In the genomic region with DNA sequence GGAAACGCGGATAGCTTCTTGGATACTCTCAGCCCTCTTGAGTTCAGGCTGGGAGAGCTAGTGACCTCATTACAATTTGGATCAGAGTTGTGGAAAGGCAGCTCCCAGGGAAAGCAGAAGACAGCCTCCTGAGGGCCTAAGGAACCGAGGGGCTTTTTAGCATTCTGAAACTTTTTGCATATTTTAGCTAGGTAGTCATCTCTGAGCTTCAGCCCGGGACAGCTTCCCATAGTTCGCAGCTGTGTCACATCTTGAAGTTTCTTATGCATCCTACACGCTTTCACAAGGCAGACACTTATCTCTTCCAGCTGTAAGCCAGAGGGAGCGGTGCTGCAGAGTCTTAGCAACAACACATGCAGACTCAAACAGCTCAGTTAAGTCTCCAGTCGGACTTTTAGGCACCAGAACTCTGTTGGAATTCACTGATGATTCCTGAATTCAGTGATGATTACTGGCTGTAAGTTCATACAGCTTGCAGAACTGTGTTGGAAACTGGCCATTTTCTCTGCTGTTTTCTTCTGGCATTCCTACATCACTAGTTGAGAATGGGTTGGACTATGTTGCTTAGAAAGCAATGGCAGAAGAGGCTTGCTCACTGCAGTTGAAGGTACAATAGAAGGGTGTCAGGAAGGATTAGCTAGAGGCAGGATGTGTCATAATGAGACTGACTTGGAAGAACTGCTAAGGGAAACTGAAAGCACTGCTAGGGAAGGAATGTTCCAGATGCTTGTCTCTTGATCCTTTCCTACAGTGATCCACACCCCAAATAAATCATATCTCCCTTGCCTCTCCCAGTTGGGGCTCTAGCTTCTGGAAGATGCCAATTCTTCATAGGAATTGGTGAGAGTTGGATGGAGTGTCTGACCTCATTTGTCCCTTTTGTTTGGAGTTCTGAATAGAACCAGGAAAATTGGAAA, we compare ENCODE assay signal across 9 mouse cellular contexts.
DNase-seq lines count a peak whose midpoint lies in the region; ATAC-seq lines count a peak whose summit lies in the region.
"Had no signal": no experiment of that assay in that cellular context is flagged by ENCODE, and none has a peak within 500 bp of the region (broad histone marks: within the 10 kb centered on the region; RNA-seq: fewer than 3 reads in every experiment).

No protein-coding gene starts in this region.

- no peak overlapping the region for H3K4me3 ChIP-seq in heart, embryonic 10.5 days
- no peak overlapping the region for H3K4me3 ChIP-seq in heart, embryonic 12.5 days
- no peak overlapping the region for H3K4me3 ChIP-seq in lung, embryonic 16.5 days (ENCODE audit: low read length)
- H3K4me3 ChIP-seq: hindbrain, embryonic 13.5 days had no signal

- H3K36me3 ChIP-seq in heart, embryonic 10.5 days = no peaks in the 10 kb centered on the region
- no peaks in the 10 kb centered on the region for H3K36me3 ChIP-seq in heart, embryonic 12.5 days
- no peaks in the 10 kb centered on the region for H3K36me3 ChIP-seq in lung, embryonic 16.5 days (ENCODE audit: control insufficient read depth, insufficient read depth, low read length)
- H3K36me3 ChIP-seq: hindbrain, embryonic 13.5 days had no signal

- DNase-seq in heart, adult 18-20 months = peak; percentile 52 to 61
- DNase-seq in heart, embryonic 10.5 days (ENCODE audit: low spot score) = no peak
- DNase-seq in Muller cell, postnatal 12 days (ENCODE audit: inconsistent ontology term) = peak; percentile 77
- DNase-seq in spleen, postnatal 10 days (ENCODE audit: low spot score in 2 of 2) = no peak
- no peak for DNase-seq in layer of hippocampus, adult 9-10 months (ENCODE audit: low spot score)

- H3K4me1 ChIP-seq in heart, embryonic 10.5 days = no peaks in the 10 kb centered on the region
- H3K4me1 ChIP-seq in heart, embryonic 12.5 days (replicated peaks) = no peaks in the 10 kb centered on the region
- no peaks in the 10 kb centered on the region for H3K4me1 ChIP-seq in lung, embryonic 16.5 days (replicated peaks; ENCODE audit: control insufficient read depth, insufficient read depth, low read length)
- H3K4me1 ChIP-seq: hindbrain, embryonic 13.5 days had no signal

- no peak for ATAC-seq in heart, embryonic 12.5 days (ENCODE audit: insufficient number of reproducible peaks, low FRiP score)
- peak; percentile 84 for ATAC-seq in lung, embryonic 16.5 days (ENCODE audit: low read depth)
- ATAC-seq in granulocyte monocyte progenitor cell, adult 5-6 weeks (replicated peaks; ENCODE audit: poor library complexity, severe bottlenecking) = no peak

- no peaks in the 10 kb centered on the region for H3K9me3 ChIP-seq in heart, embryonic 10.5 days
- no peaks in the 10 kb centered on the region for H3K9me3 ChIP-seq in heart, embryonic 12.5 days (replicated peaks)
- H3K9me3 ChIP-seq in lung, embryonic 16.5 days (ENCODE audit: control insufficient read depth, low read length) = no peaks in the 10 kb centered on the region
- H3K9me3 ChIP-seq: hindbrain, embryonic 13.5 days had no signal

- H3K27ac ChIP-seq in heart, embryonic 10.5 days = no peak overlapping the region
- peak overlapping the region; percentile 21; the same call in 1 of the 2 replicates for H3K27ac ChIP-seq in heart, embryonic 12.5 days (ENCODE audit: poor library complexity, severe bottlenecking)
- H3K27ac ChIP-seq in lung, embryonic 16.5 days (ENCODE audit: low read length) = peak overlapping the region; percentile 22; the same call in 1 of the 2 replicates
- H3K27ac ChIP-seq: hindbrain, embryonic 13.5 days had no signal

- no peak overlapping the region for H3K4me2 ChIP-seq in heart, embryonic 12.5 days
- H3K4me2 ChIP-seq in lung, embryonic 16.5 days (ENCODE audit: low read depth, low read length) = no peak overlapping the region
- H3K4me2 ChIP-seq: hindbrain, embryonic 13.5 days had no signal

- 56% methylated on average over 8 of the region's 8 CpGs for WGBS in heart, embryonic 10.5 days
- WGBS in heart, embryonic 12.5 days = 36% methylated on average over 8 of the region's 8 CpGs
- WGBS in lung, embryonic 16.5 days = 33% methylated on average over 8 of the region's 8 CpGs

- H3K9ac ChIP-seq in heart, embryonic 12.5 days = no peak overlapping the region
- H3K9ac ChIP-seq in lung, embryonic 16.5 days (ENCODE audit: low read length) = no peak overlapping the region
- H3K9ac ChIP-seq: hindbrain, embryonic 13.5 days had no signal

- H3K27me3 ChIP-seq in heart, embryonic 10.5 days (ENCODE audit: insufficient read depth, poor library complexity, severe bottlenecking) = no peaks in the 10 kb centered on the region
- no peaks in the 10 kb centered on the region for H3K27me3 ChIP-seq in heart, embryonic 12.5 days (replicated peaks)
- no peaks in the 10 kb centered on the region for H3K27me3 ChIP-seq in lung, embryonic 16.5 days (ENCODE audit: control insufficient read depth, insufficient read depth, low read depth, low read length)
- H3K27me3 ChIP-seq: hindbrain, embryonic 13.5 days had no signal

Comparison
In these comparisons a context has a peak if more than half of its experiments do, and no peak if none do; other contexts are left out.
1. DNase-seq: peak in heart, adult 18-20 months (2 of 2) and Muller cell, postnatal 12 days (single experiment); none in heart, embryonic 10.5 days (single experiment), spleen, postnatal 10 days (0 of 2) and layer of hippocampus, adult 9-10 months (single experiment).